Mouse (Mus musculus): Measurements from ENCODE around the gene Olfr1402. TPM values are rescaled to one million over a fixed set of nuclear protein-coding genes. Genes with fewer than 3 reads are reported as not detected.
A peak's percentile ranks its signal among the peaks of the same experiment; 100 is the strongest.

The Olfr1402 gene
- polyA plus RNA-seq (2016; fragmentation: Nextera tagmentation; extraction: Ambion mirVana): not detected in 2 replicates

GRCm38 (mm10) chr3:97421920-97422319 lies at the start of gene Olfr1402:
Olfr1402 (minus strand) TSS chr3:97422020.
- H3K27me3 ChIP-seq (ENCODE audit: poor library complexity, severe bottlenecking): no peaks in the 10 kb centered on the region
- H3K36me3 ChIP-seq (replicated peaks): no peaks in the 10 kb centered on the region
- H3K4me3 ChIP-seq: no peak within 1 kb of the TSS
- no peak within 1 kb of the TSS for H3K27ac ChIP-seq
- no peaks in the 10 kb centered on the region for H3K4me1 ChIP-seq
- 86% methylated on average over 1 of the region's 1 CpGs for WGBS
- no peaks in the 10 kb centered on the region for H3K9me3 ChIP-seq
- DNase-seq (ENCODE audit: extremely low spot score, low spot score): no peak

GRCm38 (mm10) chr3:97455286-97455685 lies 33.5 kb upstream of the Olfr1402 start:
- Histone ChIP-seq H3K9me3 (no peaks in the 10 kb centered on the region), H3K36me3 (replicated peaks) (no peaks in the 10 kb centered on the region), H3K27me3 (ENCODE audit: poor library complexity, severe bottlenecking) (no peaks in the 10 kb centered on the region), H3K4me1 (no peaks in the 10 kb centered on the region), H3K4me3 (no peak overlapping the region), H3K27ac (no peak overlapping the region)
- WGBS: 90% methylated on average over 4 of the region's 4 CpGs
- DNase-seq (ENCODE audit: extremely low spot score, low spot score): no peak

GRCm38 (mm10) chr3:97438619-97439018 lies 16.8 kb upstream of the Olfr1402 start:
- Histone ChIP-seq H3K36me3 (replicated peaks) (no peaks in the 10 kb centered on the region), H3K4me3 (no peak overlapping the region), H3K4me1 (no peaks in the 10 kb centered on the region), H3K9me3 (no peaks in the 10 kb centered on the region), H3K27me3 (ENCODE audit: poor library complexity, severe bottlenecking) (no peaks in the 10 kb centered on the region), H3K27ac (no peak overlapping the region)
- no peak for DNase-seq (ENCODE audit: extremely low spot score, low spot score)
- WGBS: 85% methylated on average over 2 of the region's 2 CpGs

- H3K9me3 ChIP-seq: no peaks in the 10 kb centered on the region
- no peaks in the 10 kb centered on the region for H3K36me3 ChIP-seq (replicated peaks)
- H3K27me3 ChIP-seq (ENCODE audit: poor library complexity, severe bottlenecking): no peaks in the 10 kb centered on the region
- no peak overlapping the region for H3K27ac ChIP-seq
- no peak overlapping the region for H3K4me3 ChIP-seq
- 50% methylated on average over 1 of the region's 1 CpGs for WGBS
- peak; percentile 42 for DNase-seq (ENCODE audit: extremely low spot score, low spot score)
- no peaks in the 10 kb centered on the region for H3K4me1 ChIP-seq
These were observed 27.5 kb downstream of the Olfr1402 start for GRCm38 (mm10) chr3:97394289-97394688.

- Histone ChIP-seq H3K9me3 (no peaks in the 10 kb centered on the region), H3K4me1 (no peaks in the 10 kb centered on the region), H3K27me3 (ENCODE audit: poor library complexity, severe bottlenecking) (no peaks in the 10 kb centered on the region), H3K4me3 (no peak overlapping the region), H3K27ac (no peak overlapping the region), H3K36me3 (replicated peaks) (no peaks in the 10 kb centered on the region)
- WGBS: 74% methylated on average over 5 of the region's 5 CpGs
- no peak for DNase-seq (ENCODE audit: extremely low spot score, low spot score)
These were observed 28.7 kb downstream of the Olfr1402 start for GRCm38 (mm10) chr3:97393079-97393478.

GRCm38 (mm10) chr3:97370382-97370781 lies 51.4 kb downstream of the Olfr1402 start:
- 0 out of 2 replicates have a peak, but pooled peaks cover 5% of the 10 kb centered on the region for H3K4me1 ChIP-seq
- H3K9me3 ChIP-seq: no peaks in the 10 kb centered on the region
- no peak for DNase-seq (ENCODE audit: extremely low spot score, low spot score)
- H3K27ac ChIP-seq: no peak overlapping the region
- H3K27me3 ChIP-seq (ENCODE audit: poor library complexity, severe bottlenecking): no peaks in the 10 kb centered on the region
- H3K36me3 ChIP-seq (replicated peaks): no peaks in the 10 kb centered on the region
- no peak overlapping the region for H3K4me3 ChIP-seq

GRCm38 (mm10) chr3:97363418-97364098 lies 58.3 kb downstream of the Olfr1402 start:
- Histone ChIP-seq H3K36me3 (replicated peaks) (no peaks in the 10 kb centered on the region), H3K27ac (no peak overlapping the region), H3K9me3 (no peaks in the 10 kb centered on the region), H3K4me1 (no peaks in the 10 kb centered on the region), H3K27me3 (ENCODE audit: poor library complexity, severe bottlenecking) (no peaks in the 10 kb centered on the region), H3K4me3 (no peak overlapping the region)
- WGBS: 85% methylated on average over 3 of the region's 3 CpGs
- DNase-seq (ENCODE audit: extremely low spot score, low spot score): no peak

GRCm38 (mm10) chr3:97358448-97358847 lies 63.4 kb downstream of the Olfr1402 start:
- no peaks in the 10 kb centered on the region for H3K36me3 ChIP-seq (replicated peaks)
- no peaks in the 10 kb centered on the region for H3K27me3 ChIP-seq (ENCODE audit: poor library complexity, severe bottlenecking)
- no peaks in the 10 kb centered on the region for H3K9me3 ChIP-seq
- no peak for DNase-seq (ENCODE audit: extremely low spot score, low spot score)
- 56% methylated on average over 1 of the region's 1 CpGs for WGBS
- no peak overlapping the region for H3K4me3 ChIP-seq
- H3K4me1 ChIP-seq: no peaks in the 10 kb centered on the region
- H3K27ac ChIP-seq: no peak overlapping the region

Other genes with a start within 250 kb of the Olfr1402 start
- 51.4 and 52.7 TPM in 2 replicates for gene Bcl9, start 124.1 kb downstream of the Olfr1402 start, polyA plus RNA-seq (2016; fragmentation: Nextera tagmentation; extraction: Ambion mirVana)
- gene Chd1l, start 188.2 kb upstream of the Olfr1402 start, polyA plus RNA-seq (2016; fragmentation: Nextera tagmentation; extraction: Ambion mirVana): 24.7 and 27.0 TPM in 2 replicates
- 0.48 and 0.86 TPM in 2 replicates for gene Fmo5, start 206.8 kb upstream of the Olfr1402 start, polyA plus RNA-seq (2016; fragmentation: Nextera tagmentation; extraction: Ambion mirVana)
- gene Prkab2, start 236.2 kb upstream of the Olfr1402 start, polyA plus RNA-seq (2016; fragmentation: Nextera tagmentation; extraction: Ambion mirVana): 7.6 and 8.5 TPM in 2 replicates